In the genomic region with DNA sequence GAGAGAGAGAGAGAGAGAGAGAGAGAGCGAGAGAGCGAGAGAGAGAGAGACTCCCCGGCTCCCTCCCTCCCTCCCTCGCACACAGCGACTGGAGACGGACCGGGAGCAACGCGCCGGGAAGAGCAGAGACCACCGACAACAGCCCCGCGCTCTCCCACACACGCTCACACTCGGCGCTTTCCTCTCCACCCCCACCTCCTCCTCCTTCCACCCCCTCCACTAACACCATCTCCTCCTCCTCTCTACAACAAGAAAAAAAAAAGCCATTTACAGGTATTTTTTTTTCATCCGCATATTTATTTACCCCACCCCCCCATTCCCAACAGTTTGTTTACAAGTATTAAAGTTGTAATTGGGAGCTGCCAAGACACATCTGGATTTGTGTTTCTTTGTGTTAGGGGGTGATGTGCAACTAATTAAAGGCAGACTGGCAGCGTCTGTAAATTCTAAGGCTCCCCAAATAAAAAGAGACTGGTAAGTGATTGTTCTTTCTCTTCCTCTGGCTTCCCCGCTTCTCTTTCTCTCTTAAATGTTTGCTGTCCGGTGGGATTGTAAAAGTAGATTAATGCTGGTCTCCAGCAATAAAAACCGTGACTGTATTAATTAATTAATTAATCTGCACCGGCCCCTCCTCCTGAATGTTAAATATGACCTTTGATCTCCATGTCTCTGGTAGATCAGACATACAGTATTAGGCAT, we compare ENCODE assay signal across 8 mouse cellular contexts. TPM values are rescaled to one million over a fixed set of nuclear protein-coding genes. Genes with fewer than 3 reads are reported as not detected.
DNase-seq lines count a peak whose midpoint lies in the region; ATAC-seq and TF ChIP-seq lines count a peak whose summit lies in the region.

TSS of gene Cxxc4 (plus strand) at position 71 of the 699 bp plus-strand sequence.

- H3K4me1 ChIP-seq in erythroblast, embryonic 14.5 days (ENCODE audit: control insufficient read depth) = no peaks in the 10 kb centered on the region
- H3K4me1 ChIP-seq in spleen, adult 2 months (ENCODE audit: control insufficient read depth, insufficient read depth, insufficient read length) = no peaks in the 10 kb centered on the region; the same call in 1 of the 2 replicates
- no peaks in the 10 kb centered on the region for H3K4me1 ChIP-seq in midbrain, postnatal 0 days (ENCODE audit: insufficient read depth, low read length)

- H3K9me3 ChIP-seq in erythroblast, embryonic 14.5 days (ENCODE audit: control insufficient read depth, low read length) = no peaks in the 10 kb centered on the region; the same call in 1 of the 2 replicates
- H3K9me3 ChIP-seq in midbrain, postnatal 0 days (ENCODE audit: low read length) = no peaks in the 10 kb centered on the region

- no peak for ATAC-seq in erythroblast, adult 5-6 weeks (replicated peaks; ENCODE audit: low FRiP score, poor library complexity, severe bottlenecking)
- peak; percentile 86 for ATAC-seq in midbrain, postnatal 0 days (ENCODE audit: low FRiP score)

- no peak for TF ChIP-seq CTCF in spleen, adult 2 months (IDR thresholded peaks at IDR 0.05; ENCODE audit: extremely low read depth, insufficient read depth, insufficient read length, insufficient replicate concordance)
- TF ChIP-seq CTCF in midbrain, postnatal 0 days (IDR thresholded peaks at IDR 0.05) = no peak

- peak within 1 kb of the TSS; percentile 28 for H3K4me3 ChIP-seq in erythroblast, embryonic 14.5 days (replicated peaks)
- H3K4me3 ChIP-seq in spleen, adult 2 months (ENCODE audit: extremely low read depth, insufficient read depth, insufficient read length) = peak within 1 kb of the TSS; percentile 14
- H3K4me3 ChIP-seq in midbrain, postnatal 0 days (ENCODE audit: low read depth, low read length) = peak within 1 kb of the TSS; percentile 75

- H3K27ac ChIP-seq in spleen, adult 2 months (ENCODE audit: insufficient read depth, low read length) = no peak within 1 kb of the TSS
- H3K27ac ChIP-seq in midbrain, postnatal 0 days (ENCODE audit: low read depth, low read length) = peak within 1 kb of the TSS; percentile 99

- no peak for DNase-seq in spleen, adult 2 months (ENCODE audit: low read depth in 1 of 2, low spot score in 2 of 2)
- DNase-seq in spleen, postnatal 10 days (ENCODE audit: low spot score in 2 of 2) = no peak
- no peak for DNase-seq in layer of hippocampus, postnatal 25 days (ENCODE audit: extremely low spot score in 1 of 2, low spot score in 1 of 2)
- DNase-seq in midbrain, postnatal 0 days (ENCODE audit: low spot score) = no peak
- no peak for DNase-seq in gastrocnemius, adult 18-20 months (ENCODE audit: low spot score)
- no peak for DNase-seq in ovary, postnatal 10 days (ENCODE audit: low spot score)

- no peaks in the 10 kb centered on the region for H3K36me3 ChIP-seq in erythroblast, embryonic 14.5 days (ENCODE audit: control insufficient read depth)
- H3K36me3 ChIP-seq in spleen, adult 2 months (ENCODE audit: control insufficient read depth, insufficient read depth, low read length) = no peaks in the 10 kb centered on the region
- no peaks in the 10 kb centered on the region for H3K36me3 ChIP-seq in midbrain, postnatal 0 days (ENCODE audit: insufficient read depth, low read length)

- H3K9ac ChIP-seq in midbrain, postnatal 0 days (replicated peaks; ENCODE audit: low read length, poor library complexity, severe bottlenecking) = peak within 1 kb of the TSS; percentile 90

- TF ChIP-seq POLR2A in spleen, adult 2 months (IDR thresholded peaks at IDR 0.05; ENCODE audit: low read depth, low read length) = no peak

- peak within 1 kb of the TSS; percentile 86 for H3K4me2 ChIP-seq in midbrain, postnatal 0 days (ENCODE audit: low read depth, low read length, poor library complexity, severe bottlenecking)

- peaks cover 75% of the 10 kb centered on the region for H3K27me3 ChIP-seq in erythroblast, embryonic 14.5 days (ENCODE audit: control insufficient read depth)
- peaks cover 20% of the 10 kb centered on the region for H3K27me3 ChIP-seq in spleen, adult 2 months (ENCODE audit: control insufficient read depth, insufficient read depth, low read length)
- no peaks in the 10 kb centered on the region for H3K27me3 ChIP-seq in midbrain, postnatal 0 days (ENCODE audit: insufficient read depth, low read length)

- WGBS in spleen, adult 2 months = 9% methylated on average over 20 of the region's 22 CpGs
- WGBS in midbrain, postnatal 0 days = under 1% methylated on average over 13 of the region's 22 CpGs

RNA-seq across cellular contexts. Expression of gene Cxxc4, which starts in this region (rescaled TPM):
- 0.01 TPM in 1 of 2 replicates, not detected in the other for polyA plus RNA-seq in erythroblast, embryonic 14.5 days (2012)
- not detected in 2 replicates for total RNA-seq in erythroblast, adult 5-6 weeks (2015; ENCODE audit: low replicate concordance)
- total RNA-seq in erythroblast, adult 5-6 weeks (2017; ENCODE audit: low replicate concordance) = not detected in 2 replicates
- 0.22 and 0.49 TPM in 2 replicates for polyA plus RNA-seq in spleen, adult 2 months (2012; rRNA removed)
- total RNA-seq in layer of hippocampus, postnatal 25 days (2021) = 10 to 100 TPM; 12.6 to 13.1 TPM
- 55.6 and 64.3 TPM in 2 replicates for total RNA-seq in midbrain, postnatal 0 days (2014; rRNA removed)
- 35.9 and 39.6 TPM in 2 replicates for polyA plus RNA-seq in midbrain, postnatal 0 days (2015; fragmentation: Nextera tagmentation; extraction: Ambion mirVana)
- total RNA-seq in gastrocnemius, adult 18-20 months (2021) = under 1 TPM; 0.27 to 0.45 TPM

Comparison
In these comparisons a context has a peak if more than half of its experiments do, and no peak if none do; other contexts are left out.
1. RNA of gene Cxxc4 (total RNA-seq): 55.6 to 64.3 TPM in midbrain, postnatal 0 days and 12.6 to 13.1 TPM in layer of hippocampus, postnatal 25 days; 0.27 to 0.45 TPM in gastrocnemius, adult 18-20 months and not detected in erythroblast, adult 5-6 weeks; every median in the first group is over 4 times any median in the second.
2. RNA of gene Cxxc4 (polyA plus RNA-seq): 35.9 to 39.6 TPM in midbrain, postnatal 0 days; 0.22 to 0.49 TPM in spleen, adult 2 months and 0.01 TPM in erythroblast, embryonic 14.5 days; every median in the first group is over 10 times any median in the second.
3. H3K4me3 ChIP-seq: peak in every context shown above with its lines; median percentile 75 in midbrain, postnatal 0 days; 28 in erythroblast, embryonic 14.5 days; 14 in spleen, adult 2 months.